Mouse (Mus musculus) CH12.LX (cell line): Measurements from ENCODE around the gene Mphosph6. TPM values are rescaled to one million over a fixed set of nuclear protein-coding genes. Genes with fewer than 3 reads are reported as not detected.

Experiments used
- DNase-seq: peaks from one replicate; pipeline ENCODE4 v3.0.0-alpha.2; 2013; ENCODE audit errors: extremely low read depth
- H3K27ac ChIP-seq: 2 replicates; pipeline ENCODE4 v1.5.1; 2012; ENCODE audit warnings: low read depth, mild to moderate bottlenecking, control low read depth, moderate library complexity; ENCODE audit not compliant: insufficient read depth
- H3K27me3 ChIP-seq: replicated peaks from 2 replicates; pipeline ENCODE3; 2012; ENCODE audit warnings: inconsistent platforms
- H3K36me3 ChIP-seq, 2 experiments: replicated peaks in 1 of 2; 2 replicates each; pipeline versions ENCODE3 to v1.6.1; 2012; ENCODE audit warnings: inconsistent platforms in 1 of 2, low read length in 1 of 2, mild to moderate bottlenecking in 1 of 2, mixed read lengths in 1 of 2, moderate library complexity in 1 of 2; ENCODE audit not compliant: control insufficient read depth in 1 of 2, insufficient read depth in 1 of 2
- H3K4me1 ChIP-seq, 2 experiments: 2 replicates each; pipeline ENCODE4 v1.6.1; 2012; ENCODE audit warnings: inconsistent platforms in 1 of 2, moderate library complexity in 1 of 2; ENCODE audit not compliant: insufficient read depth in 2 of 2, control insufficient read depth in 1 of 2
- H3K4me2 ChIP-seq: 2 replicates; pipeline ENCODE4 v1.6.1; 2012; ENCODE audit warnings: low read depth, mild to moderate bottlenecking, control low read depth; ENCODE audit not compliant: poor library complexity, insufficient read depth, severe bottlenecking
- H3K4me3 ChIP-seq, 3 experiments: fragments of 150-350 bp in 1 of 3; sonication (generic) in 1 of 3; replicated peaks in 1 of 3; 2 replicates each; pipeline versions ENCODE3 to v1.5.1; 2011 to 2012; ENCODE audit warnings: low read depth in 2 of 3, low read length in 2 of 3, mild to moderate bottlenecking in 2 of 3, moderate library complexity in 2 of 3, control low read depth in 1 of 3, improper control_type of control experiment in 1 of 3, inconsistent platforms in 1 of 3, mixed read lengths in 1 of 3; ENCODE audit not compliant: poor library complexity in 1 of 3
- H3K79me2 ChIP-seq: replicated peaks from 2 replicates; pipeline ENCODE4 v1.6.1; 2012; ENCODE audit warnings: mild to moderate bottlenecking, moderate library complexity; ENCODE audit not compliant: control insufficient read depth, poor library complexity, insufficient read depth, severe bottlenecking; ENCODE audit errors: extremely low read depth
- H3K9ac ChIP-seq: 2 replicates; pipeline ENCODE4 v1.6.1; 2012; ENCODE audit warnings: low read depth, mild to moderate bottlenecking, control low read depth, moderate library complexity; ENCODE audit not compliant: insufficient read depth
- H3K9me3 ChIP-seq: replicated peaks from 2 replicates; pipeline ENCODE3; 2012; ENCODE audit warnings: low read length, inconsistent platforms, mixed read lengths
- BHLHE40 ChIP-seq: IDR thresholded peaks from 2 replicates; pipeline ENCODE4 v1.6.1; 2011; ENCODE audit warnings: mild to moderate bottlenecking, low read depth, low read length, improper control_type of control experiment
- E2F4 ChIP-seq: IDR thresholded peaks from 2 replicates; pipeline ENCODE4 v1.6.1; 2011; ENCODE audit warnings: low read depth, low read length, improper control_type of control experiment; ENCODE audit not compliant: insufficient replicate concordance
- ELF1 ChIP-seq: IDR thresholded peaks from 2 replicates; pipeline ENCODE4 v1.6.1; 2014; ENCODE audit warnings: low read depth, mild to moderate bottlenecking, inconsistent platforms, low read length, improper control_type of control experiment
- EP300 ChIP-seq: IDR thresholded peaks from 2 replicates; pipeline ENCODE4 v1.6.1; 2011; ENCODE audit warnings: low read length, improper control_type of control experiment
- HCFC1 ChIP-seq: IDR thresholded peaks from 2 replicates; pipeline ENCODE4 v1.6.1; 2012; ENCODE audit warnings: low read depth, mild to moderate bottlenecking, inconsistent platforms, low read length, improper control_type of control experiment
- IRF4 ChIP-seq: IDR thresholded peaks from 2 replicates; pipeline ENCODE4 v1.6.1; 2014; ENCODE audit warnings: low read depth, mild to moderate bottlenecking, inconsistent platforms, low read length, improper control_type of control experiment
- KAT2A ChIP-seq: IDR thresholded peaks from 2 replicates; pipeline ENCODE4 v1.6.1; 2012; ENCODE audit warnings: low read length, improper control_type of control experiment, inconsistent platforms; ENCODE audit not compliant: insufficient replicate concordance
- MAX ChIP-seq: IDR thresholded peaks from 2 replicates; pipeline ENCODE4 v1.6.1; 2011; ENCODE audit warnings: low read length, improper control_type of control experiment
- MAZ ChIP-seq: IDR thresholded peaks from 2 replicates; pipeline ENCODE4 v1.6.1; 2012; ENCODE audit warnings: low read depth, mild to moderate bottlenecking, inconsistent platforms, low read length, improper control_type of control experiment, moderate library complexity
- NRF1 ChIP-seq: IDR thresholded peaks from 2 replicates; pipeline ENCODE4 v1.6.1; 2014; ENCODE audit warnings: low read depth, mild to moderate bottlenecking, inconsistent platforms, low read length, improper control_type of control experiment, moderate library complexity
- POLR2A ChIP-seq: IDR thresholded peaks from 2 replicates; pipeline ENCODE4 v1.6.1; 2011; ENCODE audit warnings: low read depth, mild to moderate bottlenecking, improper control_type of control experiment, low read length
- POLR2AphosphoS2 ChIP-seq: IDR thresholded peaks from 2 replicates; pipeline ENCODE4 v1.6.1; 2011; ENCODE audit warnings: low read depth, low read length, improper control_type of control experiment
- SMC3 ChIP-seq: IDR thresholded peaks from 2 replicates; pipeline ENCODE4 v1.6.1; 2011; ENCODE audit warnings: low read depth, low read length, improper control_type of control experiment
- TBP ChIP-seq: conservative IDR thresholded peaks from 2 replicates; pipeline ENCODE4 v1.6.1; 2011; ENCODE audit warnings: low read depth, low read length, improper control_type of control experiment
- TCF12 ChIP-seq: IDR thresholded peaks from 2 replicates; pipeline ENCODE4 v1.6.1; 2014; ENCODE audit warnings: low read depth, mild to moderate bottlenecking, inconsistent platforms, low read length, improper control_type of control experiment
- UBTF ChIP-seq: IDR thresholded peaks from 2 replicates; pipeline ENCODE4 v1.6.1; 2012; ENCODE audit warnings: low read depth, mild to moderate bottlenecking, inconsistent platforms, low read length, improper control_type of control experiment, moderate library complexity
- USF1 ChIP-seq: IDR thresholded peaks from 2 replicates; pipeline ENCODE4 v1.6.1; 2014; ENCODE audit warnings: low read depth, mild to moderate bottlenecking, inconsistent platforms, low read length, improper control_type of control experiment
- dilution Hi-C: fragments of 300-500 bp; cut with MboI; formaldehyde crosslinking; loops from 2 replicates; pipeline ENCODE4 v1.14.3; 2020; ENCODE audit warnings: low sequenced_read_pairs; ENCODE audit not compliant: extremely low pct_unique_long_range_greater_than_20kb, extremely low pct_ligation_motif_present
- in situ Hi-C: fragments of 300-500 bp; cut with MboI; formaldehyde crosslinking; loops from 3 replicates; pipeline ENCODE4 v1.14.3; 2019; ENCODE audit warnings: low sequenced_read_pairs, low pct_ligation_motif_present, low pct_unique_long_range_greater_than_20kb, mixed read lengths
- polyA plus RNA-seq: library from polyadenylated mRNA; unstranded; fragments of >175 nt; gene quantifications from 2 replicates; pipeline ENCODE4 v1.2.1, GENCODE M21; 2012; ENCODE audit warnings: low read depth; ENCODE audit not compliant: insufficient read length
- total RNA-seq, 2 experiments: library from RNA; depleted of rRNA; stranded (reverse); fragments of 300-350 nt in 1 of 2; fragments of >200 nt in 1 of 2; gene quantifications; 2 replicates each; pipeline ENCODE4 v1.2.3; 2012 to 2014

The Mphosph6 gene
- total and polyA plus RNA-seq, 3 experiments, result 89.6 to 241 (median 225) TPM

DNA sequence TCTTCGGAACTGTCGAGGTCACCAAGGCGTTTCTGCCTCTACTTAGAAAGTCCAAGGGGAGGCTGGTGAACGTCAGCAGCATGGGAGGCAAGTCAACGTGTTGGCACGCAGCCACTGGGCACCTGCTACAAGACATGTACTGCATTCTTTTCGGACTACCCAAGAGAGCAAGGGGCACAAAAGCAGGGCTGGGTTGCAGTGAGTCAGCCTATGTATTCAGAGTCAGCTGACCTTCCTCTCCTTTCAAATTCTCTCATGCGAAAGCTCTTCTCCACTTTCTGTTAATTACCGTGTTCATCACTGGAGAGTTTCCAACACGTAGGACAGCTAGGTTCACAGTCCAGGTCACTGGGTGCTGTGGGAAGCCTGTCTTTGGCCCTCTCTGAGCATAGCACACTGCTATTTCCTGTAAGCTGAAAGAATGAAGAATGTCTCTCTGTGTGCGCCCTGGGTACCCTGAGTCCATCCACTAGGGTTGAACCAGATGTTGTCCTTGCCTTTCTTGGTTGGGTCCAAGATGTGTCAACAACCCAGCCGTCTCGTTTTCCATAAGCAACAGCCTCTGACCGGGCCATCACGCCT, 59.2 kb downstream of the Mphosph6 start:
- no peak for DNase-seq
- dilution Hi-C loops, result no loop called here

More for the DNA sequence above, 59.2 kb downstream of the Mphosph6 start:
- Histone ChIP-seq H3K27me3 (no peaks in the 10 kb centered on the region), H3K4me2 (no peak overlapping the region), H3K9me3 (no peaks in the 10 kb centered on the region), H3K4me3 (no peak overlapping the region), H3K9ac (no peak overlapping the region), H3K79me2 (no peaks in the 10 kb centered on the region), H3K36me3 (no peaks in the 10 kb centered on the region), H3K27ac (no peak overlapping the region), H3K4me1 (peaks cover 2% of the 10 kb centered on the region in 2 experiments; a peak in 2 of 4 replicates)
- in situ Hi-C loops, result no loop called here
- TF ChIP-seq USF1, result no peak
- no peak for TF ChIP-seq MAX
- TF ChIP-seq TCF12, result no peak
- no peak for TF ChIP-seq POLR2A
- no peak for TF ChIP-seq KAT2A
- no peak for TF ChIP-seq HCFC1
- TF ChIP-seq POLR2AphosphoS2, result no peak
- no peak for TF ChIP-seq ELF1
- no peak for TF ChIP-seq UBTF
- no peak for TF ChIP-seq EP300
- TF ChIP-seq IRF4, result no peak
- TF ChIP-seq SMC3, result no peak
- no peak for TF ChIP-seq BHLHE40
- no peak for TF ChIP-seq MAZ
- TF ChIP-seq TBP, result no peak
- no peak for TF ChIP-seq NRF1
- no peak for TF ChIP-seq E2F4

Other genes starting within 250 kb of the Mphosph6 start
- 3.1 and 3.5 TPM in 2 replicates for gene Sdr42e1, start 128.3 kb downstream of the Mphosph6 start, total RNA-seq (2012; rRNA removed)
- 4.1 and 4.3 TPM in 2 replicates for gene Sdr42e1, start 128.3 kb downstream of the Mphosph6 start, total RNA-seq (2014; rRNA removed)
- gene Sdr42e1, start 128.3 kb downstream of the Mphosph6 start, polyA plus RNA-seq, result 2.3 and 2.7 TPM in 2 replicates
- not detected in 2 replicates for gene Hsd17b2, start 100.0 kb downstream of the Mphosph6 start, total RNA-seq (2012; rRNA removed)
- not detected in 2 replicates for gene Hsd17b2, start 100.0 kb downstream of the Mphosph6 start, total RNA-seq (2014; rRNA removed)
- gene Hsd17b2, start 100.0 kb downstream of the Mphosph6 start, polyA plus RNA-seq, result not detected in 2 replicates